Mouse (Mus musculus): ENCODE data around the gene Gm21858. TPM values are rescaled to one million over a fixed set of nuclear protein-coding genes. Genes with fewer than 3 reads are reported as not detected.
"Not testable (repeated sequence)": the region's sequence is repeated elsewhere in the genome, so short reads cannot be mapped to it uniquely, and the experiment has no call there.

The Gm21858 gene
- polyA plus RNA-seq (2015; fragmentation: Nextera tagmentation; extraction: Ambion mirVana), result not detected in 2 replicates

- H3K4me3 ChIP-seq; H3K4me1 ChIP-seq; H3K36me3 ChIP-seq; H3K9ac ChIP-seq (replicated peaks); H3K9me3 ChIP-seq; H3K27me3 ChIP-seq; H3K27ac ChIP-seq (replicated peaks); H3K4me2 ChIP-seq (replicated peaks); ATAC-seq (replicated peaks): not testable (repeated sequence)
- WGBS, result no CpG with 5 or more reads among the region's 6 CpGs
Measured at GRCm38 (mm10) chrY:55731456-55731855, at the start of gene Gm21858. Gene Gm21858 (plus strand): TSS chrY:55731756.

Data from forebrain, embryonic 15.5 days (tissue).